Mouse (Mus musculus): ENCODE results near the gene Inafm1.
"Not testable (repeated sequence)": the region's sequence is repeated elsewhere in the genome, so short reads cannot be mapped to it uniquely, and the experiment has no call there.

The Inafm1 gene

DNA sequence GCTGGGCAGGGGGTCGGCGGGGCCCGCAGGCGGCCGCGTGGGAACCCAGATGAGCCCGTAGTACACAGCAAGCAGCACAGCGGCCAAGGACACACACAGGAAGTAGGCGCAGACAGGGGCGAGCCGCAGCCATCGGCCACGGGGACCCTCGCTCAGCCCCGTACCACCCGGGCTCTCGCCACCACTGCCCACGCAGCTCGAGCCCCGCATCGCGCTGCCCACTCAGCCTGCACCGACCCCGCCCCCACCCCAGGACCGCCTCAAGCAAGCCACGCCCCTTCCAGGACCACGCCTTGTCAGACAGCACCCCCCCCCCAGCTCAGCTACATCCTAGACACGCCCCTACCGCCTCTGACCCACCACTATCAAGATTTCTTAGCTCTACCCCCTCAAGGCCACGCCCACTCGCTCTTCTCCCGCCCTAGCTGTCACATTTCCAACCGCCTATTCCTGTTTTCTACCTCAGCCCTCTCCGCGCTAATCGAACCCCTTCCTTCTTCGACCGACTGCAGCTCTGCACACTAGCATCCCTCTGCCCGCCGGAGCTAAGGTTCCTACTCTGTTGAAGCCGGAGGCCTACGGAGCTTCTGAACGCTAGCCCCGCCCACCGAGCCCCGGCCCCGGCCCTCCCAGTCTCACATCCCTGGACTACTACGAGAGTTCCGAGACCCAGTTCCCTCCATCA, at the start of gene Inafm1:
Inafm1 (minus strand) TSS at position 537 of the 685 bp plus-strand sequence.
- no peak for DNase-seq (ENCODE audit: extremely low read depth, low read depth, low spot score)

DNA sequence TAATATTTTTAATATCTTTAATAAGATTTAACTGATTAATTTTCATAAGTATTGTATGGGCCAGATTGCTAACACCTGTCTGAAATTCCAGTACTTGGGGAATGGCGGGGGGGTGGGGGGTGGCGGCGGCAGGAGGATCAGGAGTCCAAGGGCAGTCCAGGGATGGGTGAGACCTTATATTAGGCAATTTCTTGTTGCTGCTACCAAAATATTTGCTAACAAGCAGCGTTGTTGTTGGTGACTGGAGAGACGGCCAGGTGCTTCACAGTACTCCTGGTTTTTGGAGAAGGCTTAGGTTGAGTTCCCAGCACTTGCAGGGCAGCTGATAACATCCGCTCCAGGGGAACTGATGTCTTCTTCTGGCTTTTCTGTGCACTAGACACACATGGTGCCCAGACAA, 47.1 kb upstream of the Inafm1 start:
- no peak for DNase-seq (ENCODE audit: extremely low read depth, low read depth, low spot score)

DNA sequence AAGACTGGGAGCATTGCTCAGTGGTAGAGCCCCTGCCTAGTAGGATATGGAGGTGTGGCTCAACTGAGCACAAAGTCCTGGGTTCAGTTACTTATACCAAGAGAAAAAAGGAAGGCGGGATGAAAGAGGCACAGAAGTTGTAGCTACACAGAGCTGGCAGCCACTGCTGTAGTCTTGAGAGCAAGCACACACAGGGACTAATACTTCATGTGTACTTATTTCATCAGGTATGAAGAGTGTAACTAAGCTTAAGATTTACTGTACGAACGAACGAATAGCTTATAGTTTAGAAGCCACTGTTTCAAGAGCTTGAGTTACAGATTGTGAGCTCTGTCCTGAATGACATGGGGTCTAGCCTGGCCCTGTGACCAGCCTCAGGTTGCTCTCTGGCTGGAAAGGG, 45.8 kb upstream of the Inafm1 start:
- DNase-seq (ENCODE audit: extremely low read depth, low read depth, low spot score), result no peak

DNA sequence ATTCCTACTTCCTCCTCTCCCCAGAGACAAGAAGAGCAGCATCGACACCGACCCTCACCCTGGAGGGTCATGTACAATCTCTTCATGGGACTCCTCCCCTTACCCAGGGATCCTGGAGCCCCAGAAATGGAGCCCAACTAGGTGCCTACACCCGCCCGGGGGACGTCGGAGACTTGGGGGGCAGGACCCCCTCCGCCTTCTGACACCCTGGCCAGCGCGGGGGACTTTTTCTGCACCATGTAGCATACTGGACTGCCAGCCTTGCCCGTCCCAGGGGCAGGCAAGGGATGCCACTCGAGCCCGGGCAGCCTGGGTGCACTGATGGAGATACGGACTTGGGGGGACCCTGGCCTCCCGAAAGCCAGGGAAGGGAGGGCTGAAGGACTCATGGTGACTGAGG, 43.7 kb upstream of the Inafm1 start:
- no peak for DNase-seq (ENCODE audit: extremely low read depth, low read depth, low spot score)

DNA sequence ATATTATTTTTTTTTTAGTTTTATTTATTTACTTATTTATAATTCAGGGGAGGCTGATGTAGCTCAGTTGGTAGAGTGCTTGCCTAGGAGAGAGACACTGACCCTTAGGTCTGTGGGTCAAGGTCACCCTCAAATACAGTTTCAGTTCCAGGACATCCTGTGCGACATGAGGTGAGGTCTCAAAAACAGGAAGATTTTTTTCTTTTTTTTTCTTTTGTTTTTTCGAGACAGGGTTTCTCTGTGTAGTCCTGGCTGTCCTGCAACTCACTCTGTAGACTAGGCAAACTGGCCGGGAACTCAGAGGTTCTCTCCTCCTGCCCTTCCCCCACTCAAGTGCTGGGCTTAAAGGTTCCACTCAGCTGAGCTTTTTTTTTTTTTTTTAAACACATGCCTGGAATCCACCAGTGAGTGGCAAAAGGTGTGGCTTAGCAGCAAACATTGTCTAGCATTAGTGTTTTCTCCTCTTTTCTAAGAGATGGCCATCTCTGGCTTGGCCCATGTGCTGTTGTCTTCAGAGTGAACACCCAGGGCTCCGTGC, 41.9 kb upstream of the Inafm1 start:
- DNase-seq (ENCODE audit: extremely low read depth, low read depth, low spot score), result no peak

DNA sequence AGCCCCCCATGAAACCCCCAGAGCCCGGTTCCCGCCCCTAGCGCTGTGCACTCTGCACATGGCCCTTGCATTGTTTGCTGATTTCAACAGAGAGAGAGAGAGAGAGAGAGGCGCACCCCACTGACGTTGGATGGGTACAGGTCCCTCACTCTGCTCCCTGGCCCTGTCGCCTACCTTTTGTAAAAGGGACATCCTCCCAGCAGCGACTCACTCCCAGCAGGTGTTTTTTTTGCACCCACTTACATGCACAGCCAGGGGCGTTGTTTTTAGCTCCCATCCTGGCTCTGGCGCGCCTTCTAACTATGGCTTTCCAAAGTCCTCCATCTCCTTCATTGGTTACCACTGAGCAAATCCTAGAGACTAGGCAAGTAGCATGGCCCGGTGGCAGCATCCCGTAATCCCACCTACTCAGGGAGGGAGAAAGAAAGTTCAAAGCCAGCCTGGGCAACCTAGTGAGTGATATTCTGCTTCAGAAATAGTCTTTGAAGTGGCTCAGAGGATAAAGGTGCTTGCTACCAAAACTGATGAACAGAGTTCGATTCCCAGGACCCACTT, 40.9 kb upstream of the Inafm1 start:
- no peak for DNase-seq (ENCODE audit: extremely low read depth, low read depth, low spot score)

DNA sequence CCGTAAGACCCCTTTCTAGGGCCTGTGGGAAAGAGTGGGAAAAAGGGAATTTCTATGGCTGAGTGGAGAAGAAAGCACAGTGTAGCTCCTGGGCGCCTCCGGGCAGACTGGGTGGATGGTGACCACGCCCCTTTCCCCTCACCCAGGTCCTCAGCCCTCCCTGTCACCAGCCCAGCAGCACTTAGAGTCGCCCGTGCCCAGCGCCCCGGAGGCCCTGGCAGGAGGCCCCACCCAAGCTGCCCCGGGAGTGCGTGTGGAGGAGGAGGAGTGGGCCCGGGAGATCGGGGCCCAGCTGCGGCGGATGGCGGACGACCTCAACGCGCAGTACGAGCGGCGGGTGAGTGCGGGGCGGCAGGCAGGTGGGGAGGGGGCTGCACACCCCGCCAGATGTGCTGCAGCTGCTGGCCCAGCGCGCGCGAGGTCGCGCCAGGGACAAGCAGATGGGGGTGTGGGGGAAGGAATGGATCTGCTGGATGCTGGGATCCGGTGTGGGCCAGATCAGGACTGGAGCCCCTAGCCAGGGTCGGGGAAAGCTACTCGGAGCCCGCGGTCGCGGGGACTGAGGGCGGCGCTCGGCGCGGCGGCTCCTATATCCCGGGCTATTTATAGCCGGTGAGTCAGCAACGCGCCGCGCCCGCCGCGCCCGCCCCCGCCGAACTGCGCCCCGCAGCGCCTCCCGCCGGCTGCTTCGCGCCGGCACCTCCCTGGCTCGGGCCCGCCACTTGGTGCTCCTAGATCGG, 40.2 kb upstream of the Inafm1 start:
- DNase-seq (ENCODE audit: extremely low read depth, low read depth, low spot score), result no peak

DNA sequence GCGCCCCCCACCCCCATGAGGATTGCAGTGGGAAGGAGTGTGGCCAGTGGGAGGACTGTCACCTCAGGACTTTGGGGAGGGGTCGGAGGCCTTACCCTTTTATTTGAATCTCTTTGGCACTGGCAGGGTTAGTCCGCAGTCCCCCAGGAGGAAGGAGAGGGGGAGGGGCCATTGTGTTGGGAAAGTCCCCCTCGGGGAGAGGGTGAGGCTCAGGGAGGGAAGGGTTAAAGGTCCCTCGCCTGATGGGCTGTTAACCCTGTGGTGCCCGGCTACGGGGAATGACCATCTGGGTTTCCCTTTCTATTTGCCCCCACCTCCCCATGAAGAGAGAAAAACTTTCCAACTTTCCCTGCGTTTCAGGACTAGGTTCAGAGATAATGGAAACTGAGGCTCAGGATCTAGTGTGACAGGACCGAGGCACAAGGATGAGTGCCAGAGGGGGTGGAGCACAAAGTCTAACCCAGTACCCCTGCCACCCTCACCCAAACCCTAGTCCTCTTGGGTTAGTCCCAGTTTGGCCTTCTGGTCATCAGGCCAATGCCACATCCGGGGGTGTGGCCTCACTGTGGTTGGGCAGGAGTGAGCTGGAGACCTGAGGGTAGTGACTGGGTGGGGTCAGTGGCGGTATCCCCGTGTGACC, 39.4 kb upstream of the Inafm1 start:
- DNase-seq (ENCODE audit: extremely low read depth, low read depth, low spot score), result no peak

DNA sequence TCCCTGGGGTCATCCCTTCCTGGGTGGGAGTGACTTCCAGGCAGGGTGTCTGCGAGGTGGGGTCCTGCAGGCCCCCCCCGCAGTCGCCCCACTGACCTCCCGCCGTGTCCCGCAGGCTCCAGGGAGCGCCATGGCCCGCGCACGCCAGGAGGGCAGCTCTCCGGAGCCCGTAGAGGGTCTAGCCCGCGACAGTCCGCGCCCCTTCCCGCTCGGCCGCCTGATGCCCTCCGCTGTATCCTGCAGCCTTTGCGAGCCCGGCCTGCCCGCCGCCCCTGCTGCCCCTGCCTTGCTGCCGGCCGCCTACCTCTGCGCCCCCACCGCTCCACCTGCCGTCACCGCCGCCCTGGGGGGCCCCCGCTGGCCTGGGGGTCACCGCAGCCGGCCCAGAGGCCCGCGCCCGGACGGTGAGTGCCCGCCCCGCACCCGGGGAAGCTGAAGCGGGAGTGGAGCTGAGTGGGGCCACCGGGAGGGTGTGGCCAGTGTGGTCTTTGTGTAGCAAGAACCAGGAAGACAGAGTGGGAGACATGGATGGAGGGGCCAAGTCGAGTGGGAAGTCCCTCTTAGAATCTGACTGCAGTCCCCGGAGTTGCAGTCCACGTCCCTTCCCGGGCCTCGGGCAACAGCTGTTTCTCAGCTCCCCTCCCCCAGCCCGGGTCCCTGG, 38.7 kb upstream of the Inafm1 start:
- no peak for DNase-seq (ENCODE audit: extremely low read depth, low read depth, low spot score)

DNA sequence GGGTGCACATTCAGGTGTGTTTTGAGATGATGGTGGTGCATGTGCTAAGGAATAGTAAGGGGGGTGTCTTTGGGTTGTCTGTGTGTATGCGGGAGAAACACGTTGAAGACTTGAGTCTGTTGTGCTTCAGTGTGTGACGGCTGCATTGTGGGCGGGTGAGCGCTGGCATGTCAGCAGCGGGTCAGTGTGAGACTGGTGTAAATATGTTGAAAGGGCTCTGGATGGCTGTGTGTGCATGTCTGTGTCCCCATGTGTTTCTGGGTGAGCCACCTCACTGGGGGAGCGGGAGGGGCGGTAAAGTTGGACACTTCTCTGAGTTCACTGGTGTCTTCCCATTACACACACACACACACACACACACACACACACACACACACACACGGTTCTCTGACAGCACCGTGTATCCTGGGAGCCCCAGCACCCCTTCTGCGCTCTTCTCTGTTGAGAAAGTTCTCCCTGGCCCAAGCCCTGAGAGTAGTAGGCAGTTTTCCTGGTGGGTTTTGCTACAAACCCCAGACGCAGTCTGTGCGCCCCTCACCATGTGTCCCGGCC, 38.1 kb upstream of the Inafm1 start:
- no peak for DNase-seq (ENCODE audit: extremely low read depth, low read depth, low spot score)

DNA sequence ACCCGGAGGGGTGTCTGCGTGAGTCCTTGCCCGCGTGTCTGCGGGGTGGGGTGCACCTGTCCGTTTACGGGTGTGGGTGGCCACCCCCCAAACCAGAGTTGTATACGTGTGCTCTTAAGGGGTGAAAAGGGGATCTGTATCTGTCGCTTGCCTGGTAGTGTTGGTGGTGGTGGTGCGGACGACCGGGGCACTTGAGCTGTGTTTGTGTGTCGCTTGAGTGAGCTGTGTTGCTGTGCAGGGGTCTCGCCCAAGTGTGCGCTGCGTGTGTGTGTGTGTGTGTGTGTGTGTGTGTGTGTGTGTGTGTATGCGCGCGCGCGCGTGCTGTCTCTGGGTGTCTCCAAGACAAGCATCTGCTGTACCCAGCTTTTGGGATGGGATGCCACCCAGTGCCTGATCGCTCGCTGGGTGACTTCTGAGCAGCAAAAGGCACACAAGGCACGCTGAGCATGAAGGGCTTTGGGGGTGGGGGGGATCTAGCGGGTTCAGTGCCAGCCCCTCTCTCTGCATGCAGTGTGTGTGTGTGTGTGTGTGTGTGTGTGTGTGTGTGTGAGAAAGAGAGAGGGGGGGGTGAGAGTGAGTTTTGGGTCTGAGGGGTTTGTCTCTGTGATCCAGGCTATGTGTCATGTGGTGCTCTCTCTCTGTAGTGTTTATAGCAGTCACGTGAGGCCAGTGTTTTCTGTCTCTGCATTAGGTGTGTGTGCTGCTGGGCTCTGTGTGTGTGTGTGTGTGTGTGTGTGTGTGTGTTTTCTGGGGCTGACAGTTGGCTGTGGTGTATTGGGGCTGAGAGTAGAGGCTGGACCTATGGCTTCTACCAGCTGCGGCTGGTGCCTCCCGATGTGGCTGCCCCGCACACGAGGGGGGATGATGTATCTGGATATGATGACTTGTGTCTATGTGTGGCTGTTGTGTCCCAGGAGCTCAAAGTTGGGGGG, 37.4 kb upstream of the Inafm1 start:
- no peak for DNase-seq (ENCODE audit: extremely low read depth, low read depth, low spot score)

DNA sequence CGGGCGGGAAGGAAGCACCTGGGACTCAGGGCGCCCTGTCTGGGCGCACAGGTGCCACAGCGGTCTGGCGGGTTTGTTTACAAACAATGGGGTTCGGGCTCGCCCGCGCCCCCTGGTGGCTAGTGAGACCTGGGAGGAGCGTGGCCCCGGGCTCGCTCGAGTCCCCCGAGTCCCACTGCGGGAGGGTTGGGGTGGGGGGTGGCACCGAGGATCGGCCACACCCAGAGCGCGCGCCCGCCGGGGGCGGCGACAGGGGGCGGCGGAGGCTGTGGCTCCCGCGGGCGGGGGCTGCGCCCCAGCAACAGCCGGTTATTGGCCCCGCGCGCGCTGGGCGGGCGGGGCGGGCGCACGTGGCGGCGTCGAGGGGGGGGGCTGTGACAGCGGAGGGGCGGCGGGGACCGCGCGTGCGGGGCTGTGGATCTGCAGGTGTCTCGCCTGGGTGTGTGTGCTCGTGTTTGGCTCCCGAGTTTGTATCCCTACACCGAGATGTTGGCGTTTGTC, 36.7 kb upstream of the Inafm1 start:
- DNase-seq (ENCODE audit: extremely low read depth, low read depth, low spot score), result no peak

DNA sequence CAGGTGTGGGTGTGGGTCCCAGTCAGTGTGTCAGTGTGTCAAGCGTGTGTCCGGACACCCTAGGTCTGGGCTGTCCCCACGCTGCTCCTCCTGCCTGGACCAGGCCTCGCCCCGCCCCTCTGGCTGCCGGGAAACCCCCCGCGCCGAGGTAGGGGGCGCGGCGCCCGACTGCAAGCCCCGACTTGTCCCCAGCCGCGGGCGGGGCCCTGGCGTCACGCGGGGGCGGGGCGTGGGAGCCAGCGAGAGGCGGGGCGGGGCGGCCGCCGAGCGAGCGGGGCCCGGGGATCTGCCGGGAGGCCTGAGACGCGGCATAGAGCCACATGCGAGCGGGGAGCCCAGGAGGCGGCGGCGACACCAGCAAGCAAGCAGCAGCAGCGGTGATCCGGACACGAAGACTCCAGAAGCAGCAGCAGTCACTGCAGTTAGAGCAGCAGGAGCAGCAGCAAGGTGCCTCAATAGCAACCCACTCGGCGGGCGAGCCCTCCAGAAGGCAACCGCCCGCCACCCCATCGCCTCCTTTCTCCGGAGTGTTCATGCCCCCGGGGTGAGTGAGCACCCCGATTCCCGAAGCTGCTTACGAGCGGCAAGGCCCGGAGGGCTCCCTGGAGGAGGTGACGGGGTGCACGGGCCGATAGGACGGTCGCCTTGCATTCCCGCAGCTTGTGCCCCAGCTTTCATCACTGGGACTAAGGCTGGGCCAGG, 36.1 kb upstream of the Inafm1 start:
- DNase-seq (ENCODE audit: extremely low read depth, low read depth, low spot score), result no peak

DNA sequence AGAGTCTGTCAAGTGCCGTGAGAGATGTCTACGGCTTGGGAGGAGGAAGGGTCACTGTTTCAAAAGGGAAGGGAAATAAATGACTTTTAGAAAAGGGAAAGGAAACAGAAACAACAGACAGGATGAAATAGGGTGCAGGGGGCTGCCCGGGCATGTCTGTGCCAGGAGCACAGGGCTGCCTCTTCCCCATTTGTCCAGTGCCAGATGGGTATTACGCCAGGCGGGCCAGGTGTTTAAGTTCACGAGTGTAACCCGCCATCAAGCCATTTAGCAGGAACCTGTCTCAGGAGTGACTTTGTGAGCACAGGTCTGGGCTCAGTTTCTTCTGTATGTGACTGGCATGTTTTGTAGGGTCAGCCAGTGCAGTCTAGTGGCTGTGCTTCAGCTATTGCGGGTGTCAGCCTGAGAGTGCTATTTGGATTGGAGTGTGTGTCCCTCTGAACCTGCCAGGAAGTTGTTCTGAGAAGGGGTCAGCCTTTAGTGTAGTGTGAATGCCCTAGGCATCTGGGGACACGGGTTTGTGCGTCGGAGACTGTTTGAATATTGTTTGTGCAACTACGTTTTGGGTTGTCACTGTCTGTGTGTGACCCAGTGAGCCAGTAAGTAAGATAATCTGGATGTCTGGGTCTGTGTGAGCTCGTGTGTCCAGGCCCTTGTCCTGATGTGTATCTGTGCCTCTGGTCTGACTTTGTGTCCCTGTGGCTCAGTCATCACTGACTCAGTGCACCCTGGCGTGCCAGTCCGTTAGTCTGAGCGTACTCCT, 35.3 kb upstream of the Inafm1 start:
- no peak for DNase-seq (ENCODE audit: extremely low read depth, low read depth, low spot score)

DNA sequence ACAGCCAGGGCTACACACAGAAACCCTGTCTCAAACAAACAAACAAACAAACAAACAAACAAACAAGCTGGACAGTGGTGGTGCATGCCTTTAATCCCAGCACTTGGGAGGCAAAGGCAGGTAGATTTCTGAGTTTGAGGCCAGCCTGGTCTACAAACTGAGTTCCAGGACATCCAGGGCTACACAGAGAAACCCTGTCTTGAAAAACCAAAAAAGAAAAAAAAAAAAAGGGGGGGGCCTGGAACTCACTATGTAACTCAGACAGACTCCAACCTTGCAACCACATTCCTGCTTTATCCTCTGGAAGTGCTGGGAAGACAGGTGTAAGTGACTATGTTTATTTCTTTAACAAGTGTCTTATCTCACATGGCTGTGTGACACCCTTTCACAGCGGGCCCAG, 34.7 kb upstream of the Inafm1 start, which contains the start of gene Bbc3:
Bbc3 (plus strand) TSS at position 301 of the 400 bp plus-strand sequence.
- not testable (repeated sequence) for DNase-seq (ENCODE audit: extremely low read depth, low read depth, low spot score)

DNA sequence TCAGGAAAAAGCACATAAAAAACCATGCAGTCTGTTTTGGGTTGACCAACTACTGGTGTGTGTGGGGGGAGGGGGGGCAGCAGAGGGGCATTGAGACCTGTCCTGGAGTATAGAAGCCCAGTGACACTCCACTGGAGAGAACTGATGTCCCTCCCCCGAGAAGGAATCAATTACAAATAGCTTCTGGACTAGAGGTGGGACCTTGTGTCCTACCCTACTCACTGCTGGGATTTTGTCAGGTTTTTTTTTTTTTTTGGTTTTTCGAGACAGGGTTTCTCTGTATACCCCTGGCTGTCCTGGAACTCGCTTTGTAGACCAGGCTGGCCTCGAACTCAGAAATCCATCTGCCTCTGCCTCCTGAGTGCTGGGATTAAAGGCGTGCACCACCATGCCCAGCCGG, 33.7 kb upstream of the Inafm1 start:
- DNase-seq (ENCODE audit: extremely low read depth, low read depth, low spot score), result not testable (repeated sequence)

DNA sequence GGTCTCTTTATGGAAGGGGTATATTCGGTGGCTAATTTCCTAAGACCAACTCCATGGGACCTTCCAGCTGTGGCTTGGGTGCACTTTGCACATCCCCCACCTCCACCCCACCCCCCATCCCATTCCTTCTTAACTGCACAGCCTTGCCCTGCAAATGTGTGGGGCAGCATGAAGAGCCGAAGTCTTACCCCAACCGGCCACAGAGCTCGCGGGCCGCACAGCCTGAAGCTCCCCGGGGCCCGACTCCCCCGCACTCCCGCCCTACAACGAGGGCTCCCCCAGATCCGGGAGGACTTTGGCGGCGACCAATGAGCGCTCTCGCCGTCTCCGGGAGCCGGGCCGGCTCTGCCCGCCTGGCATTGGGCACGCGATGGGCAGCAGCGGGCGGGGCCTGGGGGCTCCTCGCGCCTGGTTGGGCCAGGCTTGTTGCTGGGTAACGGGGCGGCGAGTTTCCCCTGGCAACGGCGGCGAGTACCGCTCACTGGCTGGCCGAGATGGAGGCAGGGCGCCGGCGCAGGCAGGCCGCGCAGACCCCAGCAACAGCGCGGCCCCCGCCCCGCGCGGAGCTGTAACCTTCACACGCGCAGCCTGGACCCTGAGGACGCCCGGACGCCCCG, 26.1 kb upstream of the Inafm1 start:
- no peak for DNase-seq (ENCODE audit: extremely low read depth, low read depth, low spot score)

DNA sequence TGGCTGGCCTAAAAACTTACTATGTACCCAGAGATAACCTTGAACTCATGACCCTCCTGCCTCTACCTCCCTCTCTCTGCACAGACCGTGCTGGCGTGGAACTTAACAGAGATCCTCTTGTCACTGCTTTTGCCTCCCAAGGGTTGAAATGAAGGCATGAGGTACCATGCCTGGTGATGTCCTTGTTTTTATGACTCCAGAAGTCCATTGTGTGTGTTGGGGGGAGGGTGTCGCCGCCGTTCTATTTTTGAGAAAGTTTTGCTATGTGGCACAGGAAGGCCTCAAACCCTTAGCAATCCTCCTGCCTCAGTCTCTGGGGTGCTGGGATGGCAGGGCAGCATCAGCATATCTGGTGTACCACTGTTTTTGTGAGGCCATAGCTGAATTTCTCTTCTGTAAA, 25.5 kb upstream of the Inafm1 start:
- no peak for DNase-seq (ENCODE audit: extremely low read depth, low read depth, low spot score)

Data from fat pad, adult 2 months (tissue).